Mouse (Mus musculus) stomach, postnatal 0 days (tissue): ENCODE measurements around the gene Kif5c.

Source experiments
- CTCF ChIP-seq: IDR thresholded peaks from 2 replicates; pipeline ENCODE4 v1.5.1; 2016; ENCODE audit warnings: antibody characterized with exemption, low read depth, mild to moderate bottlenecking, moderate library complexity
- EP300 ChIP-seq: optimal IDR thresholded peaks from 2 replicates; pipeline ENCODE3; 2016; ENCODE audit warnings: antibody characterized with exemption

- TF ChIP-seq CTCF (peak; percentile 59), EP300 (no peak)
Observed at GRCm38 (mm10) chr2:49710223-49710622, 91.1 kb downstream of the Kif5c start.
